Mouse (Mus musculus): Measurements from ENCODE around the gene Pom121. TPM values are rescaled to one million over a fixed set of nuclear protein-coding genes. Genes with fewer than 3 reads are reported as not detected.

Pom121 gene
- polyA plus RNA-seq, 2 experiments = 5.4 to 7.6 TPM

DNA sequence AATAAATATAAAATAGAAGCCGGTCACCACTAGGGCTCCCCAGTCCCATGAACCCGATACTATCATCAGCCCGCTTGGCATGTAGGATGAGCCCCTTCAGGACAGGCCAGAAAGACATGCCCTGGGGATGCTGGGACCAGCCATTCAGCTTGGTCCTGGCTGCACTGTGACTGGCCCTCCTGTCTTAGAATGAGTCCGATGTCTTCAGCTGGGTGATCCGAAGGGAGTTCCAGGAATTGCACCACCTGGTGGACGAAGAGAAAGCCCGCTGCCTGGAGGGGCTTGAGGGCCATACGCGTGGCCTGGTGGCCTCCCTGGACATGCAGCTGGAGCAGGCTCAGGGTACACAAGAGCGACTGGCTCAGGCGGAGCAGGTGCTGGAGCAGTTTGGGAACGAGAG lies 30.8 kb downstream of the Pom121 start:
- 27% methylated on average over 12 of the region's 12 CpGs for WGBS (ENCODE audit: insufficient replicate concordance)
- H3K27ac ChIP-seq = no peak overlapping the region
- H3K27me3 ChIP-seq (ENCODE audit: control insufficient read depth, insufficient read depth, low read length) = no peaks in the 10 kb centered on the region
- TF ChIP-seq CTCF (IDR thresholded peaks at IDR 0.05; ENCODE audit: low read depth) (peak; percentile 71), EP300 (IDR thresholded peaks at IDR 0.05; ENCODE audit: low read depth) (no peak)
- no peaks in the 10 kb centered on the region for H3K9me3 ChIP-seq (ENCODE audit: control insufficient read depth, low read length)
- DNase-seq (ENCODE audit: low read depth in 3 of 3, low spot score in 3 of 3) (no peak), ATAC-seq (ENCODE audit: insufficient read depth) (no peak)
- no peaks in the 10 kb centered on the region for H3K4me1 ChIP-seq (replicated peaks; ENCODE audit: control insufficient read depth in 2 of 2, insufficient read depth in 2 of 2, low read length in 1 of 2)
- no peak overlapping the region for H3K4me2 ChIP-seq (ENCODE audit: low read depth)
- no peak overlapping the region for H3K4me3 ChIP-seq (ENCODE audit: insufficient read depth in 1 of 2, low read depth in 2 of 2, low read length in 2 of 2)
- no peaks in the 10 kb centered on the region for H3K36me3 ChIP-seq (replicated peaks; ENCODE audit: control insufficient read depth, insufficient read depth, low read depth)
- no peak overlapping the region for H3K9ac ChIP-seq (replicated peaks)

DNA sequence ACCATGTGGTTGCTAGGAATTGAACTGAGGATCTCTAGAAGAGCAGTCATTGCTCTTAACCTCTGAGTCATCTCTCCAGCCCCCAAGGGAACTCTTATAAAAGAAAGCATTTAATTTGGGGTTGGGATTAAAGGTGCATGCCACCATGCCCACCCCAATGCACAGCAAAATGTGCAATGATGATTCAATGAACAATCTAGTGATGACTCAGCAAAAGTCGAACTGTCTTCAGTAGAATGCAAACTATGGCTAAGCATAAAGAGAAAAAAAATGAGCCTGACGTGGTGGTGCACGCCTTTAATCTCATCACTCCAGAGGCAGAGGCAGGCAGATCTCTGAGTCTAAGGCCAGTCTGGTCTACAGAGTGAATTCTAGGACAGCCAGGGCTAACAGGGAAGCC lies 31.8 kb downstream of the Pom121 start:
- no peak overlapping the region for H3K27ac ChIP-seq
- ATAC-seq (ENCODE audit: insufficient read depth) (no peak), DNase-seq (ENCODE audit: low read depth in 3 of 3, low spot score in 3 of 3) (no peak)
- H3K9ac ChIP-seq (replicated peaks) = no peak overlapping the region
- no peak for TF ChIP-seq CTCF (IDR thresholded peaks at IDR 0.05; ENCODE audit: low read depth)
- TF ChIP-seq EP300 (IDR thresholded peaks at IDR 0.05; ENCODE audit: low read depth) = no peak
- H3K4me2 ChIP-seq (ENCODE audit: low read depth) = no peak overlapping the region
- H3K4me3 ChIP-seq (ENCODE audit: insufficient read depth in 1 of 2, low read depth in 2 of 2, low read length in 2 of 2) = no peak overlapping the region
- no peaks in the 10 kb centered on the region for H3K36me3 ChIP-seq (replicated peaks; ENCODE audit: control insufficient read depth, insufficient read depth, low read depth)
- H3K4me1 ChIP-seq (replicated peaks; ENCODE audit: control insufficient read depth in 2 of 2, insufficient read depth in 2 of 2, low read length in 1 of 2) = no peaks in the 10 kb centered on the region
- 52% methylated on average over 3 of the region's 3 CpGs for WGBS (ENCODE audit: insufficient replicate concordance)
- H3K27me3 ChIP-seq (ENCODE audit: control insufficient read depth, insufficient read depth, low read length) = no peaks in the 10 kb centered on the region
- H3K9me3 ChIP-seq (ENCODE audit: control insufficient read depth, low read length) = no peaks in the 10 kb centered on the region

DNA sequence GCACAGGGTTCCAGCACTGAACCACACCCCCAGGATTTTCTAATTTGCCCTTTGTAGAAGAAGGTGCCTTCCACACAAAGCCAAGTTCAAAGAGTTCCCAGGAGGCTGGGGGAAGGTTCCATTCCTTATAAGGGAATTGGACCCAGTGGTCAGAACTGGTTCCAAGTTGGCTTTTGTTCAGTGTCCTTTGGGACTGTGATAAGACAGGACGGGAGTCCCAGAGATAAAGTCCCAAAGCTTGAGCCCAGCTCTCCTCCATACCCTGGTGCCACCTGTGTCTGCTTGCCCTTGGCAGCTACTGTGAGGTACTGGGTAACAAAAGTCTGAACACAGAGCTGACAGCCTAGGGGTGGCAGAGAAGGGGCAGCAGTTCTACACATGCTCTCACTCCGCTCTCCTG lies 34.6 kb downstream of the Pom121 start:
- WGBS (ENCODE audit: insufficient replicate concordance) = 63% methylated on average over 2 of the region's 2 CpGs
- Histone ChIP-seq H3K36me3 (replicated peaks; ENCODE audit: control insufficient read depth, insufficient read depth, low read depth) (no peaks in the 10 kb centered on the region), H3K4me3 (ENCODE audit: insufficient read depth in 1 of 2, low read depth in 2 of 2, low read length in 2 of 2) (no peak overlapping the region), H3K27me3 (ENCODE audit: control insufficient read depth, insufficient read depth, low read length) (no peaks in the 10 kb centered on the region; the same call in 1 of the 2 replicates), H3K9me3 (ENCODE audit: control insufficient read depth, low read length) (no peaks in the 10 kb centered on the region), H3K9ac (replicated peaks) (no peak overlapping the region), H3K4me1 (replicated peaks; ENCODE audit: control insufficient read depth in 2 of 2, insufficient read depth in 2 of 2, low read length in 1 of 2) (no peaks in the 10 kb centered on the region), H3K4me2 (ENCODE audit: low read depth) (no peak overlapping the region), H3K27ac (no peak overlapping the region)
- TF ChIP-seq CTCF (IDR thresholded peaks at IDR 0.05; ENCODE audit: low read depth) (no peak), EP300 (IDR thresholded peaks at IDR 0.05; ENCODE audit: low read depth) (no peak)
- no peak for DNase-seq (ENCODE audit: low read depth in 3 of 3, low spot score in 3 of 3)
- no peak for ATAC-seq (ENCODE audit: insufficient read depth)

DNA sequence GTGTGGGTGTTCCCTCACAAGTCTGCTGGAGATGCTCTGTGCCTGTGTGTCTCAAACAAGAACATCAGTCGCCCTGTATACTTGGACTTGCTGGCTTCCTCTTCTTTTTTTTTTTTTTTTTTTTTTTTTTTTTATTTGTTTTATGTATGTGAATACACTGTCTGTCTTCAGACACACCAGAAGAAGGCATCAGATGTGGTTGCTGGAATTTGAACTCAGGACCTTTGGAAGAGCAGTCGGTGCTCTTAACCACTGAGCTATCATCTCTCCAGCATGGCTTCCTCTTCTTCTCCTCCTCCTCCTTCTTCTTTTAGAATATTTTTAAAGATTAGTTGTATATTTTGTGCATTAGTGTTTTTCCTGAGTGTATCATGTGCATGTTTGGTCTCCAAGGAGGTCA lies 36.8 kb downstream of the Pom121 start:
- Histone ChIP-seq H3K4me1 (replicated peaks; ENCODE audit: control insufficient read depth in 2 of 2, insufficient read depth in 2 of 2, low read length in 1 of 2) (no peaks in the 10 kb centered on the region), H3K36me3 (replicated peaks; ENCODE audit: control insufficient read depth, insufficient read depth, low read depth) (no peaks in the 10 kb centered on the region), H3K9me3 (ENCODE audit: control insufficient read depth, low read length) (no peaks in the 10 kb centered on the region), H3K4me3 (ENCODE audit: insufficient read depth in 1 of 2, low read depth in 2 of 2, low read length in 2 of 2) (no peak overlapping the region), H3K9ac (replicated peaks) (no peak overlapping the region), H3K27ac (no peak overlapping the region), H3K27me3 (ENCODE audit: control insufficient read depth, insufficient read depth, low read length) (no peaks in the 10 kb centered on the region; the same call in 1 of the 2 replicates), H3K4me2 (ENCODE audit: low read depth) (no peak overlapping the region)
- ATAC-seq (ENCODE audit: insufficient read depth) = no peak
- no peak for TF ChIP-seq EP300 (IDR thresholded peaks at IDR 0.05; ENCODE audit: low read depth)
- no peak for TF ChIP-seq CTCF (IDR thresholded peaks at IDR 0.05; ENCODE audit: low read depth)
- no peak for DNase-seq (ENCODE audit: low read depth in 3 of 3, low spot score in 3 of 3)
- WGBS (ENCODE audit: insufficient replicate concordance) = 54% methylated on average over 2 of the region's 2 CpGs

DNA sequence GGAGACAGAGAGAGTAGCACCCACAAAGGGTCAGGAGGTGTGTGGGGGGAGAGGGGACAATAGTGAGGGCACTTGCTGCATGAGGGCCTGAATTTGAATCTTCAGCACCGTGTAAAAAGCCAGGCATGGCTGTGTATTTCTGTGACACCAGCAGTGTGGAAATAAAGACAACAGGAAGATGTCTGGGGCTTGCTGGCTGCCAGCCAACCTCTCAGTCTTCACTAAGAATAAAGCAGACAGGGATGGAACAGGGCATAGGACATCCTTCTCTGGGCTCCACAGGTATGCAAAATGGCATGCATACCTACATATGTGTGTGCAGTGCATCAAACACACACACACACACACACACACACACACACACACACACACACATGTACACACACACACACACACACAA lies 38.3 kb downstream of the Pom121 start:
- DNase-seq (ENCODE audit: low read depth in 3 of 3, low spot score in 3 of 3) (no peak), ATAC-seq (ENCODE audit: insufficient read depth) (no peak)
- H3K36me3 ChIP-seq (replicated peaks; ENCODE audit: control insufficient read depth, insufficient read depth, low read depth) = no peaks in the 10 kb centered on the region
- 13% methylated on average over 1 of the region's 1 CpGs for WGBS (ENCODE audit: insufficient replicate concordance)
- H3K27ac ChIP-seq = no peak overlapping the region
- no peaks in the 10 kb centered on the region for H3K9me3 ChIP-seq (ENCODE audit: control insufficient read depth, low read length)
- no peak overlapping the region for H3K4me3 ChIP-seq (ENCODE audit: insufficient read depth in 1 of 2, low read depth in 2 of 2, low read length in 2 of 2)
- no peak overlapping the region for H3K9ac ChIP-seq (replicated peaks)
- H3K27me3 ChIP-seq (ENCODE audit: control insufficient read depth, insufficient read depth, low read length) = no peaks in the 10 kb centered on the region; the same call in 1 of the 2 replicates
- H3K4me2 ChIP-seq (ENCODE audit: low read depth) = no peak overlapping the region
- TF ChIP-seq EP300 (IDR thresholded peaks at IDR 0.05; ENCODE audit: low read depth) = no peak
- TF ChIP-seq CTCF (IDR thresholded peaks at IDR 0.05; ENCODE audit: low read depth) = no peak
- no peaks in the 10 kb centered on the region for H3K4me1 ChIP-seq (replicated peaks; ENCODE audit: control insufficient read depth in 2 of 2, insufficient read depth in 2 of 2, low read length in 1 of 2)
